Mouse (Mus musculus): ENCODE results near the gene Cd38.

DNA sequence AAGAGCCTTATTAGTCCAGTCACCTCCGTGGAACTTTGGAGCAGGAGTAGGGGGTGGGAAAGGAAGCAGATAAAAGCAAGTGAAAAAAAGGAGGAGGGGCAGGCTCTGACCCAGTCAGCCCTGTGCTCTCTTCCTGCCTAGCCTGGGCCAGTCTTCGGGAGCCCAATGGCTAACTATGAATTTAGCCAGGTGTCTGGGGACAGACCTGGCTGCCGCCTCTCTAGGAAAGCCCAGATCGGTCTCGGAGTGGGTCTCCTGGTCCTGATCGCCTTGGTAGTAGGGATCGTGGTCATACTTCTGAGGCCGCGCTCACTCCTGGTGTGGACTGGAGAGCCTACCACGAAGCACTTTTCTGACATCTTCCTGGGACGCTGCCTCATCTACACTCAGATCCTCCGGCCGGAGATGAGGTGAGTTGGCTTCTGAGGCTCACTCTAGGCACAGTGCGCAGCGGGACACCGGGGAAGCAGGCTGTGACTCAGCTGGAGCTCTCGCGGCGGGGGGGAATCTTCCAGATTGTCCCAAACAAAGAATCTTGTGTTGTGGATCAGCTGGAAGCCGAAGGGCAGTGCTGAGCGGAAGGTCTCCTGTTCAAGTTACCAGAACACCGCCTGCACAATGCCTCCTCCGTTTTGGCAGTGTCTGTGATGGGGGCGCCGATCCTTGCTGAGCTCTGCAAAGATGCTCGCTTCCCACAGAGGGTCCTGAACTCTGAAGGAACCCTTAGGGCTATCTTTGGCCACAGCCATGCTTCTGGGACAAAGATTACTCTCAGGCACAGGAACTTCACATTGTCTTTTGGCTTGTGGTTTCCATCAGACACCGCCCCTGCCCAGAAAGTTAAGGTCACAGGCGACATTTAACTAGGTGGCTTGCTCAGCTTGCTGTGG is 603 bp downstream of the Cd38 start:
- TF ChIP-seq CTCF (IDR thresholded peaks at IDR 0.05; ENCODE audit: low read depth, low read length) (no peak), EP300 (IDR thresholded peaks at IDR 0.05; ENCODE audit: insufficient read depth, low read depth, low read length) (peak; percentile 96), POLR2A (IDR thresholded peaks at IDR 0.05; ENCODE audit: insufficient read depth, low read length) (no peak)
